Mouse (Mus musculus) CD4-positive, CD25-positive, alpha-beta regulatory T cell (primary cell): ENCODE measurements around the gene Slc43a2. TPM values are rescaled to one million over a fixed set of nuclear protein-coding genes. Genes with fewer than 3 reads are reported as not detected.

ENCODE experiments used
- polyA plus RNA-seq: library from polyadenylated mRNA; unstranded; fragments of 100-300 nt; shearing (Covaris generic); gene quantifications from one replicate; pipeline ENCODE4 v1.2.1, GENCODE M21; 2017

Slc43a2 gene
- 52.8 TPM for polyA plus RNA-seq

GRCm38 (mm10) chr11:75531469-75532242, at the start of gene Slc43a2:
Gene Slc43a2 (plus strand): TSS chr11:75531694.

DNA sequence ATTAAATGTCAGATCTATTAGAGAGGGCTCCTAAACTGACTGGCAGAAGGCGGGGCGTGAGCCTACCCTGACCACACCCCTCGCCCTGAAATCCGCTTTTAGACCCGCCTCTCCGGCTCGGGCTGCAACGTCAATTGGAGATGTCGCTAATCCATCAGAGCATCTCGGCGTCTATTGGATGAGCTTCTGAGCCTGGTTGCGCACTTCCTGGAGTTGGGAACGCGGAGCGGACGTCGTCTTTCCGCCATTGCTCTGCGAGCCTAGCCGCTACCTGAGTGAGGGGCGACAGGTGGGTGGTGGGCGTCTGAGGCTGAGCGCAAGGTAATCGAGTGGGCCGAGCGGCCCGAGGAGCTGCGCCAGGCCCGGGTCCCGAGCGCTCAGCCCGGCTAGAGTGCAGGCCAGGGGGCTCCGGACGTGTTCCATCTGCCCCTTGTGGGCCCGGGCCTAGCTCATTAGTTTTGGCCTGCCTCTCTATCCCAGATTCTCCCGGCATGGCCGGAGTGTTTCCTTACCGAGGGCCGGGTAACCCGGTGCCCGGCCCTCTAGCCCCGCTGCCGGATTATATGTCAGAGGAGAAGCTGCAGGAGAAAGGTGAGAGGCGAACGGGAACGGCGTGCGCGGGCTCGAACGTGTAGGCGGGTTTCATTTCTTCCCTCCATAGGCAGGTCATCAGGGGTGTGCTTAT, 44.8 kb upstream of the Slc43a2 start, which contains the start of gene Prpf8:
Gene Prpf8 (plus strand): TSS at position 216 of the 685 bp plus-strand sequence.

GRCm38 (mm10) chr11:75509741-75510626, 21.5 kb upstream of the Slc43a2 start, which contains the start of gene Rilp:
Gene Rilp (plus strand): TSS chr11:75510094.

DNA sequence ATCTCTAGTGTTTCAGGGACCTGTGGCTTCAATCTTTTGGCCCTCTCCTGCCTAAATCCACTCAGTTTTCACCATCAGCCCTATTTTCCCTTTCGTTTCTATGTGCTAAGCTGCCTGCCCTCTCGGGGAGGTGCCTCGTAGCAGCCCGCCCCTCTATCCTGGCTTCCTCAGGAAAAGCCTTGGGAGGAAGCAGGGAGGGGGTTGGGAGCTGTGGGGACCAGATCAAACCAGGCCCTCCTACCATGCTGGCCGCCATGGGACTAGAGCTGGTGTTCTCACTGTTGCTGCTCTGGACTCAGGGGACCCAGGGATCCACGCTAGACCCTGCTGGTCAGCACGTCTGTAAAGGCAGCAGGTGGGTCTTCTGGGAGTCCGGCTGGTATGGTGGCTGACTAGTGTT, 18.2 kb upstream of the Slc43a2 start, which contains the start of gene Scarf1:
Gene Scarf1 (plus strand): TSS at position 205 of the 400 bp plus-strand sequence.

GRCm38 (mm10) chr11:75587493-75588284, 56.2 kb downstream of the Slc43a2 start, which contains the start of gene Pitpna:
Gene Pitpna (plus strand): TSS chr11:75588097.

Other genes starting within 250 kb of the Slc43a2 start
- gene Rpa1, start 183.4 kb upstream of the Slc43a2 start, polyA plus RNA-seq: 130 TPM
- gene Smyd4, start 183.3 kb upstream of the Slc43a2 start, polyA plus RNA-seq: 19.0 TPM
- gene Serpinf1, start 109.0 kb upstream of the Slc43a2 start, polyA plus RNA-seq: 1.4 TPM
- gene Serpinf2, start 92.1 kb upstream of the Slc43a2 start, polyA plus RNA-seq: not detected
- 15.9 TPM for gene Wdr81, start 77.0 kb upstream of the Slc43a2 start, polyA plus RNA-seq
- gene Tlcd2, start 70.0 kb upstream of the Slc43a2 start, polyA plus RNA-seq: 4.8 TPM
- 49.8 TPM for gene Prpf8, start 44.9 kb upstream of the Slc43a2 start, polyA plus RNA-seq
- 0.14 TPM for gene Rilp, start 21.6 kb upstream of the Slc43a2 start, polyA plus RNA-seq
- 0.96 TPM for gene Scarf1, start 18.2 kb upstream of the Slc43a2 start, polyA plus RNA-seq
- 358 TPM for gene Pitpna, start 56.4 kb downstream of the Slc43a2 start, polyA plus RNA-seq
- 141 TPM for gene Inpp5k, start 99.3 kb downstream of the Slc43a2 start, polyA plus RNA-seq
- gene Myo1c, start 118.8 kb downstream of the Slc43a2 start, polyA plus RNA-seq: 30.3 TPM
- 50.2 TPM for gene Crk, start 147.6 kb downstream of the Slc43a2 start, polyA plus RNA-seq
- gene Ywhae, start 201.2 kb downstream of the Slc43a2 start, polyA plus RNA-seq: 196 TPM